Mouse (Mus musculus): ENCODE data around the gene Scd3. TPM values are rescaled to one million over a fixed set of nuclear protein-coding genes. Genes with fewer than 3 reads are reported as not detected.
"Not testable (repeated sequence)": the region's sequence is repeated elsewhere in the genome, so short reads cannot be mapped to it uniquely, and the experiment has no call there.

The Scd3 gene
- polyA plus RNA-seq, 1 experiment from 2014 or later: 1.1 TPM

DNA sequence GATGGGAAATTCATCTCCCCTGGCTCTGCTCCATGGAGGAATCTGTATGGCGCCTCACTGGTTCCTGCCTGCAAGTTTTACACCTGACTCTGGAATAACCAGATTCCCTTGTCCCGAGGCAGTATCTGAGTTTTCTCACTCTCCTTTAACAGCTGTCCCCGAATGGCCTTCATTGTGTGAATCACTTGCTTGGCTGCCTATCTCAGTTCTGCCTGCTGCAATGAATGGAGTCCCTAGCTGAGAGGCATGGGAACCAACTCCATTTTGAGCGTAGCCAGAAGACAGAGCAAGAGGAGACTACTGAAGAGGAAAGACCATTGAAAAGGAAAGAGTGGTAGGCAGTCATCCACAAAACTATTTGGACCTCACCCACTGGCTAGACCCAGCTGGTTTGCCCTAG is 70.6 kb downstream of the Scd3 start:
- Histone ChIP-seq H3K4me1 (replicated peaks; ENCODE audit: control insufficient read depth, insufficient read depth, low read length) (no peaks in the 10 kb centered on the region), H3K27me3 (ENCODE audit: control insufficient read depth, insufficient read depth, low read length) (no peaks in the 10 kb centered on the region), H3K36me3 (ENCODE audit: control insufficient read depth, insufficient read depth, low read length) (no peaks in the 10 kb centered on the region), H3K9me3 (ENCODE audit: control insufficient read depth, low read length) (no peaks in the 10 kb centered on the region), H3K4me2 (replicated peaks; ENCODE audit: low read depth, low read length) (no peak overlapping the region), H3K9ac (ENCODE audit: low read depth, low read length) (no peak overlapping the region), H3K27ac (ENCODE audit: low read depth, low read length) (no peak overlapping the region), H3K4me3 (ENCODE audit: low read depth, low read length) (no peak overlapping the region)
- DNase-seq (ENCODE audit: low spot score) (no peak), ATAC-seq (ENCODE audit: low FRiP score) (no peak)
- WGBS: 76% methylated on average over 4 of the region's 4 CpGs

DNA sequence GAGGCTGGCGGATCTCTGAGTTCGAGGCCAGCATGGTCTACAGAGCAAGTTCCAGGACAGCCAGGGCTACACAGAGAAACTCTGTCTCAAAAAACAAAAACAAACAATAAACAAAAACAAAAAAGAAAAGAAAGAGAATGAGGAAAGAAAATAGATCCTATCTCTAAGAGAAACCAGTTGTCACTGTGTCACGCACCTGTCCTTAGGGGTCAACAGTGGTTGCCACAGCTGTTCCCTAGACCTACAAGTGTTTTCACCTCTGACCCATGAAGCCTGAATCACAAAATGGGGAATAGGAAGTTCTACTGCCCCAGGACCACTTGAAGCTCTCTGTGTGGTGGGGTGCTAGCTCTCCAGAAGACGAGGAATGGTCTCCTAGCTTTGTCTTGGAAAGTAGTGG is 71.4 kb downstream of the Scd3 start:
- 93% methylated on average over 4 of the region's 4 CpGs for WGBS
- H3K4me1 ChIP-seq (replicated peaks; ENCODE audit: control insufficient read depth, insufficient read depth, low read length): no peaks in the 10 kb centered on the region
- no peak overlapping the region for H3K9ac ChIP-seq (ENCODE audit: low read depth, low read length)
- no peak for ATAC-seq (ENCODE audit: low FRiP score)
- no peak overlapping the region for H3K27ac ChIP-seq (ENCODE audit: low read depth, low read length)
- no peaks in the 10 kb centered on the region for H3K9me3 ChIP-seq (ENCODE audit: control insufficient read depth, low read length)
- no peaks in the 10 kb centered on the region for H3K27me3 ChIP-seq (ENCODE audit: control insufficient read depth, insufficient read depth, low read length)
- H3K4me2 ChIP-seq (replicated peaks; ENCODE audit: low read depth, low read length): no peak overlapping the region
- no peak overlapping the region for H3K4me3 ChIP-seq (ENCODE audit: low read depth, low read length)
- DNase-seq (ENCODE audit: low spot score): no peak
- H3K36me3 ChIP-seq (ENCODE audit: control insufficient read depth, insufficient read depth, low read length): no peaks in the 10 kb centered on the region

DNA sequence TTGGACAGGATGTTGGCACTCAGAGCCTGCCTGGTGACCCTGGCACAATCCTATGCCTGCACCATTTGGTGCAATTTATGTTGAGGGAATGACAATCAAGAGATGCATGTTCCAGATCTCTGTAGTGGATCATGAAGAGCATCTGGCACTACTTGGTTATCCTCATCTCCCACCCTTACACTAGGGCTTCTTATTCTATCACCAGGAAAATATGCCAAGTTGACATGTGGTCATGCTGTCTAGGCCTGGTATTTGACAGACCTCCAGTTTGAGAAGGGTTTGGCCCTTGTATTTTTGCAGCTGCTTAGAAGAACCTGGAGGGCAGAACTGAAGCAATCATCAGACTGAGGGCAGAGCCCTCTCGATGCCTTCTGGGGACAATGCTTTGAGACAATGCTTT is 72.3 kb downstream of the Scd3 start:
- ATAC-seq (ENCODE audit: low FRiP score) (no peak), DNase-seq (ENCODE audit: low spot score) (no peak)
- Histone ChIP-seq H3K4me1 (replicated peaks; ENCODE audit: control insufficient read depth, insufficient read depth, low read length) (no peaks in the 10 kb centered on the region), H3K27me3 (ENCODE audit: control insufficient read depth, insufficient read depth, low read length) (no peaks in the 10 kb centered on the region), H3K27ac (ENCODE audit: low read depth, low read length) (no peak overlapping the region), H3K9ac (ENCODE audit: low read depth, low read length) (no peak overlapping the region), H3K9me3 (ENCODE audit: control insufficient read depth, low read length) (no peaks in the 10 kb centered on the region), H3K4me2 (replicated peaks; ENCODE audit: low read depth, low read length) (no peak overlapping the region), H3K36me3 (ENCODE audit: control insufficient read depth, insufficient read depth, low read length) (no peaks in the 10 kb centered on the region), H3K4me3 (ENCODE audit: low read depth, low read length) (no peak overlapping the region)
- WGBS: 76% methylated on average over 1 of the region's 1 CpGs

DNA sequence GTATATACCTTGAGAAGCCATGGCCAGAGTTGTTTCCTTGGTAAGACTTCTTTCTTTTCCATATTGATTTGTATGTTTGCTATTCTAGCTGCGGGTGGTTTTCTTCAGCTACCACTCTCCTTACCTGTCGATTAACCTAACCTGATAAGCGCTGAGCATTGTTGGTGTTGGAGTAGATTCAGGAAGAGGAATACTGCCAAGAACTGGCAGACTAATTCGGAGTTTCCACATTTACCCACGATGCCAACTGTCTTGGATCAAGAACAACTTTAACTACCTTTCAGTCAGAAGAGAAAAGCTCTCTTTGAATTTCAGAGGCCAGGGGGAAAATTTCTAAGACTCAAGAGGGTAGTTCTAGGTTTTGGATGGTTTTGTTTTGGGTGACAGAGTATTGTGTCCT is 73.8 kb downstream of the Scd3 start:
- Histone ChIP-seq H3K9me3 (ENCODE audit: control insufficient read depth, low read length) (no peaks in the 10 kb centered on the region), H3K36me3 (ENCODE audit: control insufficient read depth, insufficient read depth, low read length) (no peaks in the 10 kb centered on the region), H3K4me2 (replicated peaks; ENCODE audit: low read depth, low read length) (no peak overlapping the region), H3K27ac (ENCODE audit: low read depth, low read length) (no peak overlapping the region), H3K9ac (ENCODE audit: low read depth, low read length) (no peak overlapping the region), H3K4me1 (replicated peaks; ENCODE audit: control insufficient read depth, insufficient read depth, low read length) (0 out of 2 replicates have a peak, but pooled peaks cover 2% of the 10 kb centered on the region), H3K4me3 (ENCODE audit: low read depth, low read length) (no peak overlapping the region), H3K27me3 (ENCODE audit: control insufficient read depth, insufficient read depth, low read length) (no peaks in the 10 kb centered on the region)
- 92% methylated on average over 5 of the region's 5 CpGs for WGBS
- DNase-seq (ENCODE audit: low spot score): no peak
- ATAC-seq (ENCODE audit: low FRiP score): no peak

DNA sequence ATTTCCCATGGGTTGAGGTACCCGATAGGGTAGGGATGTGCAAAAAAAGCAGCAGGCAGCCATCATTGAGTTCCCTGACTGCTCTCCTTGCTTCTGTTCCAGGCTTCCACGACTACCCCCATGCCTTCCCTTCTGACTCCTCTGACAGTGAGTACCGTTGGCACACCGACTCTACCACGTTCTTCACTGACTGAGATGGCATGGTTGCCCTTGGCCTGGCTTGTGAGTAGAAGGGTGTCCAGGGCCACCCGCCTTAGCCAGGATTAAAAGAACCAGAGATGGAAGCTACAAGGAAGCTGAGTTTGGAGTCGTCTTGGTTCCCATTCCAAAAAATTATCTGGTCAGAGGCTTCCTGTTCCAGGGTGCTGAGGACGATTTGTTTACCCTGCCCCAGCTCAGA is 74.9 kb downstream of the Scd3 start:
- Histone ChIP-seq H3K4me1 (replicated peaks; ENCODE audit: control insufficient read depth, insufficient read depth, low read length) (peaks cover 5% of the 10 kb centered on the region; the same call in 1 of the 2 replicates), H3K4me3 (ENCODE audit: low read depth, low read length) (no peak overlapping the region), H3K4me2 (replicated peaks; ENCODE audit: low read depth, low read length) (no peak overlapping the region), H3K36me3 (ENCODE audit: control insufficient read depth, insufficient read depth, low read length) (no peaks in the 10 kb centered on the region), H3K27me3 (ENCODE audit: control insufficient read depth, insufficient read depth, low read length) (no peaks in the 10 kb centered on the region), H3K9me3 (ENCODE audit: control insufficient read depth, low read length) (no peaks in the 10 kb centered on the region), H3K27ac (ENCODE audit: low read depth, low read length) (no peak overlapping the region), H3K9ac (ENCODE audit: low read depth, low read length) (no peak overlapping the region)
- ATAC-seq (ENCODE audit: low FRiP score) (no peak), DNase-seq (ENCODE audit: low spot score) (no peak)
- 92% methylated on average over 8 of the region's 8 CpGs for WGBS

- Histone ChIP-seq H3K27ac (ENCODE audit: low read depth, low read length) (0 out of 2 replicates have a peak overlapping the region, but pooled peaks have one; percentile 40), H3K4me1 (replicated peaks; ENCODE audit: control insufficient read depth, insufficient read depth, low read length) (peaks cover 14% of the 10 kb centered on the region), H3K4me3 (ENCODE audit: low read depth, low read length) (no peak overlapping the region), H3K9ac (ENCODE audit: low read depth, low read length) (no peak overlapping the region), H3K9me3 (ENCODE audit: control insufficient read depth, low read length) (no peaks in the 10 kb centered on the region), H3K27me3 (ENCODE audit: control insufficient read depth, insufficient read depth, low read length) (no peaks in the 10 kb centered on the region), H3K36me3 (ENCODE audit: control insufficient read depth, insufficient read depth, low read length) (no peaks in the 10 kb centered on the region), H3K4me2 (replicated peaks; ENCODE audit: low read depth, low read length) (no peak overlapping the region)
- WGBS: 6% methylated on average over 6 of the region's 6 CpGs
- peak; percentile 48 for DNase-seq (ENCODE audit: low spot score)
- ATAC-seq (ENCODE audit: low FRiP score): no peak
Measured at GRCm38 (mm10) chr19:44280755-44281154, 77.7 kb downstream of the Scd3 start.

- H3K36me3 ChIP-seq (ENCODE audit: control insufficient read depth, insufficient read depth, low read length); H3K4me2 ChIP-seq (replicated peaks; ENCODE audit: low read depth, low read length); DNase-seq (ENCODE audit: low spot score); H3K4me3 ChIP-seq (ENCODE audit: low read depth, low read length); H3K27ac ChIP-seq (ENCODE audit: low read depth, low read length); H3K9ac ChIP-seq (ENCODE audit: low read depth, low read length); ATAC-seq (ENCODE audit: low FRiP score); H3K9me3 ChIP-seq (ENCODE audit: control insufficient read depth, low read length); H3K27me3 ChIP-seq (ENCODE audit: control insufficient read depth, insufficient read depth, low read length): not testable (repeated sequence)
- 46% methylated on average over 1 of the region's 1 CpGs for WGBS
- peaks cover 14% of the 10 kb centered on the region for H3K4me1 ChIP-seq (replicated peaks; ENCODE audit: control insufficient read depth, insufficient read depth, low read length)
Measured at GRCm38 (mm10) chr19:44281825-44282447, 78.9 kb downstream of the Scd3 start.

DNA sequence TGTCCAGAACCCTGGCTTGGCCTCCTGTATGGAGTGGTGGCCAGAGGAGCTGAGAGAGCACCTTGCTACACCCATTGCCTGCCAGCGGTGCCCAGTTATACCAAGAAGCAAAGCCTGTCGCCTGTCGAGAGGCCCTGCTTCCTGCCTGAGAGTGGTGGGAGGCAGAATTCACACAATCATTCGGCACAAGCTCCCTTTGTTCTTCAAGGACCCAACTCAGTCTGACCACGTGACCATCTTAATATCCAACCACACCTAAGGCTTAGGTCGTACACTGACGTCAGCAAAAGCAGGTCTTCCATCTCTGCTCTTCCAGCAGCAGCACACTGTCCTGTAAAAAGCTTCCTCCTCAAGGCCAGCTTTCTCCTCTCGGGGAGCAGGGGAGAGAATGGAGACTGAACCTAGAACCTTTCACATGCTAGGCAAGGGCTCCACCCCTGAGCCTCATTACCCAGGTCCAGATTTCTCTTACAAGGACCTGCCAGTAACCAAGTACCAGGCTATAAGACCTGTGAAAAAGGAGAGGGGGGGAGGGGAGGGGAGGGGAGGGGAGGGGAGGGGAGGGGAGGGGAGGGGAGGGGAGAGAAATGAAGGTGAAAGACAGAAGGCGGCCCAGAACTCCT is 79.6 kb downstream of the Scd3 start:
- ATAC-seq (ENCODE audit: low FRiP score): no peak
- peaks cover 14% of the 10 kb centered on the region for H3K4me1 ChIP-seq (replicated peaks; ENCODE audit: control insufficient read depth, insufficient read depth, low read length)

More for the DNA sequence above, 79.6 kb downstream of the Scd3 start:
- no peak overlapping the region for H3K9ac ChIP-seq (ENCODE audit: low read depth, low read length)
- H3K27me3 ChIP-seq (ENCODE audit: control insufficient read depth, insufficient read depth, low read length): no peaks in the 10 kb centered on the region
- H3K27ac ChIP-seq (ENCODE audit: low read depth, low read length): no peak overlapping the region
- peak; percentile 36 for DNase-seq (ENCODE audit: low spot score)
- no peaks in the 10 kb centered on the region for H3K9me3 ChIP-seq (ENCODE audit: control insufficient read depth, low read length)
- no peak overlapping the region for H3K4me2 ChIP-seq (replicated peaks; ENCODE audit: low read depth, low read length)
- no peaks in the 10 kb centered on the region for H3K36me3 ChIP-seq (ENCODE audit: control insufficient read depth, insufficient read depth, low read length)
- H3K4me3 ChIP-seq (ENCODE audit: low read depth, low read length): no peak overlapping the region
- WGBS: 39% methylated on average over 9 of the region's 9 CpGs

Measured in hindbrain, embryonic 11.5 days (tissue).